Mouse (Mus musculus): ENCODE results near the gene Rag2.

The Rag2 gene

DNA sequence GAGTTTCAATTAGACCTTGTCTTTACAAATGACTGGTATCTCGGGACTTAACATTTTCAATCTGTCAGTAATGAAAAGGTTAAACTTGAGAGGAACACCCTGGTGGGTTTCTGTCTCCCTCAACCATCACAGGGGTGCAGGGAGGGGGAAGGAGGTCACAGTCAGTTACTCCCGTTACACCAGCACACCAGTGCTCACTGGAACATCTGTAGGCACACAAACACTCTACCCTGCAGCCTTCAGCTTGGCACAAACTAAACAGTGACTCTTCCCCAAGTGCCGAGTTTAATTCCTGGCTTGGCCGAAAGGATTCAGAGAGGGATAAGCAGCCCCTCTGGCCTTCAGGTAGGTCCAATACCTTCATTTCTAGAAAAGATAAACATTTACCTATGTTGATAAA, at the start of gene Rag2:
Rag2 (plus strand) TSS at position 193 of the 400 bp plus-strand sequence.
- DNase-seq (ENCODE audit: low read depth in 2 of 2, low spot score in 2 of 2) = no peak

DNA sequence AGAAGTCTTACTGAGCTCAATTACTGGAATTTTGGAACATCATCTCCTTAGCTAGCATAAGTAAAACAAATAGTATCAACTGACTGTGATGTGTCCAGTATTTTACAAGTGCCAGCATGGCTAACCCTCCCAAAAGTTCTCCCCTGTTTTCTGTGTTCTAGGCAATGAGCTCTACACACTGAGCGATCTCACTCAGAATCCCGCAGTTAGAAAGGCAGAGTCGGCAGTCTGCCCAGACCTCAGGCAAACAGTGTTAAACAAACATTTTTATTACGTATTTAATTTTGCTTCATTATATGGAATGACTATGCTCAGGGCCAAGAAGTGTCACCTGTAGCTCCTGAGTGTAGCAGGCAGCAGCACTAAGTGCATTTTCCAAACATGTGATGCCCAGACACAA, 47.3 kb upstream of the Rag2 start:
- no peak for DNase-seq (ENCODE audit: low read depth in 2 of 2, low spot score in 2 of 2)

- DNase-seq (ENCODE audit: low read depth in 2 of 2, low spot score in 2 of 2) = no peak
Observed at GRCm38 (mm10) chr2:101580027-101580426, 44.5 kb upstream of the Rag2 start.

- DNase-seq (ENCODE audit: low read depth in 2 of 2, low spot score in 2 of 2) = no peak
Observed at GRCm38 (mm10) chr2:101580428-101580827, 44.1 kb upstream of the Rag2 start.

- no peak for DNase-seq (ENCODE audit: low read depth in 2 of 2, low spot score in 2 of 2)
Observed at GRCm38 (mm10) chr2:101580977-101581376, 43.5 kb upstream of the Rag2 start.

GRCm38 (mm10) chr2:101581418-101581817, 43.1 kb upstream of the Rag2 start:
- no peak for DNase-seq (ENCODE audit: low read depth in 2 of 2, low spot score in 2 of 2)

DNA sequence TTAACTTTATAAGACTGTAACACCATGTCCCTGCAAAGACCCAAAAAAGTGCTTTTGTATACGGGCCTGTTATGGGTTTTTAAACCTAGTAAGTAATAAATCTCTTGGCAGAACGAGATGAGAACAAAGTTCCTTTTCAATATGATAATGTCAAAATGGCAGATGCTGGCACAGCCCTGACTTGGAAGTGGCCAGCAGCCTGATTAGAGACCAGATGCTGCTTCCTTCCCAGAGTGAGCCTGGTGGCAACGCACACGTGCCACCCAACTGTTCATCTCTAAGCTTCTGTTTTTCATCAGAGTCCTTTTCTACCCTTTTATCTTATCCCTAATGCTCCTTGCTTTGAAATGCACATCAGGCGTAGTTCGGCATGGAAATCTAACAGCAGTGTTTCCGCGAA, 33.2 kb upstream of the Rag2 start:
- no peak for DNase-seq (ENCODE audit: low read depth in 2 of 2, low spot score in 2 of 2)

DNA sequence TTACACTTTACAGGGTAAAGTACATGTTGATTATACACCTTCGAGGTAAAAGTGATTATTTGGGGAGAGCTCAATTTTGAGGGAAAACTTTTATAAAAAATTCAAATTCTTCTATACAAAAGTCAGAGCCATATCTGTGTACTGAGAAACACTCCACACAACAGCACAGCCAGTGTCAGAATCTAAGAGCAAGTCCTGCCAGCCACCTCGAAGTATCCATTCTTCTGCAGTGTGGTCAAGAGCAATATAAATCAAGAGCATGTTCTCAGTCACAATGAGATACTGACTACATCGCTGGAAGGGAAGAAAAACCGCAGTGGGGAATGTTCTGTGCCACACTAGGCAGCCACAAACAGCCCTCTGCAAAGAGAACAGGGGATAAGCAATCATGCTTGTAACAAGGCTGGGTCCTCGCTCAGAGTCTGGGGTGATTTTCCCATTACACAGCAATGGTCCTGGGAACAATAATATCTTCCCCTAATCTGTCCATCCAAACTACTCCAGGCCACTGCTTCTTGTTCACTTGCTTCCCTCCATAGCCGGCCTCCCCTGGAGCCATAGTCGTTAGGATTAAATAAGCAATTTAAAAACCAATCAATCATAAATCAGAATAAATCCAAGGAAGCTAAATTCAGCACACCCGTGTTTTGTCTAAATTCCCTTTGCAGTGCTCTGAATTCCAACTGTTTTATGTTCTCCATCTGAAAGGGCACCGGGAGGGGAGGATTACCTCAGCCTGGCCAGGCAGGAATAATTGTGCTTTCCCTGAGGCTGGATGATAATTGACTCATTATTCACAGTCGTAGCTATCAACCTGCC, 32.3 kb upstream of the Rag2 start:
- DNase-seq (ENCODE audit: low read depth in 2 of 2, low spot score in 2 of 2) = no peak

DNA sequence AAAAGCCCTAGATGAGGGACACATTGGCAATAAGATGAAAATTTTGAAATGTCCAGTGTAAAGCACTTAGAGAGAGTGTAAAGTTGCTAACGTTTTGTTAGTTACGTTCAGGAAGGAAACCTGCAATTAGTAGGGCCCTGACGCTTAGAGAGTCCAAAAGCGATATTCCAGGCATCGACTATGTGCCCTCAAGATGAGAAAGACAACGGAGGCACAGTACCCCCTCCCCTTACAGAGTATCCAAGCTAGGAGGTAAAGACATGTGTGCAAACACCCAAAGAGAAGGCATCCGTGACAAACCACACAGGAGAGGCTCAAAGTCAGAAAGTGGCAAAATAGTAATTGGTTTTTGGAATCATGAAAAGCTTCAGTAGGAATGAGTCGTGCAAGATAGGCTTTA, 31.6 kb upstream of the Rag2 start:
- no peak for DNase-seq (ENCODE audit: low read depth in 2 of 2, low spot score in 2 of 2)

DNA sequence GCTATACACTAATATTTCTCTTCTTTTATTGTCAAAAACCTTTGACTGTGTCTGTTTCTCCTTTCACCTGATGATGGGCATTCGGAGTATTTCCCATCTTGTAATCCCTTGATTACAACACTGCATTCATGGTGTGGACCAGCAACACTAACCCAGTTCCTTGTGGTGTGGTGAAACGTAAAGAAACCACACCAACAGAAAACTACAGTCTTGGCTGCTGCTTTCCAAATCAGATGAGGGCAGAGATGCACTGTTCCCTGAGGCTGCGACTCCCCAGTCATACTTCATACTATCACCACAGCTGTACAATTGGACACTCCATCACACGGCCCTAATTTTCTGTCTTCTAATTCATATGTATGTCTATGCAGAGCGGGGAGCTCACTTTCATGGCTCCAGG, 29.8 kb upstream of the Rag2 start:
- DNase-seq (ENCODE audit: low read depth in 2 of 2, low spot score in 2 of 2) = no peak

- no peak for DNase-seq (ENCODE audit: low read depth in 2 of 2, low spot score in 2 of 2)
Observed at GRCm38 (mm10) chr2:101597186-101597585, 27.3 kb upstream of the Rag2 start.

GRCm38 (mm10) chr2:101598190-101599181, 26.0 kb upstream of the Rag2 start:
- DNase-seq (ENCODE audit: low read depth in 2 of 2, low spot score in 2 of 2) = no peak

DNA sequence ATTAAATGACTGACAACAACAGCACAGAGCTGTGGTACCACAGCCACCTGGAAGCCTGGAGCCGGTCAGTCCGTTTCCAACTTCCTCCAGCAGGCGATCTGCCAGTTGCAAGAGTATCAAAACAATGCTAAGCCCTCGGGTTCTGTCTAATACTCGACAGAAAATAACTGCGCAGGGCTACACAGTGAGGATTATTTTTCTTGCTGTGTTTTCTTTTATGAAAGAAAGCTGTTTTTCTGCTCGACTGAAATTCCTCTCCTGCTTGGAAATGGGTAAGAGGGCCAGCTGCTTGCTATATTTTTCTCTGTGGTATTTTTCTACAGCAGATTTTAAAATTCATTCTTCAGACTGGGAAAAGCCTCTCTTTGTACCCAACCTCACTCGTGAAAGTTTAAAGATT, 23.8 kb upstream of the Rag2 start:
- no peak for DNase-seq (ENCODE audit: low read depth in 2 of 2, low spot score in 2 of 2)

GRCm38 (mm10) chr2:101603099-101603498, 21.4 kb upstream of the Rag2 start:
- no peak for DNase-seq (ENCODE audit: low read depth in 2 of 2, low spot score in 2 of 2)

DNA sequence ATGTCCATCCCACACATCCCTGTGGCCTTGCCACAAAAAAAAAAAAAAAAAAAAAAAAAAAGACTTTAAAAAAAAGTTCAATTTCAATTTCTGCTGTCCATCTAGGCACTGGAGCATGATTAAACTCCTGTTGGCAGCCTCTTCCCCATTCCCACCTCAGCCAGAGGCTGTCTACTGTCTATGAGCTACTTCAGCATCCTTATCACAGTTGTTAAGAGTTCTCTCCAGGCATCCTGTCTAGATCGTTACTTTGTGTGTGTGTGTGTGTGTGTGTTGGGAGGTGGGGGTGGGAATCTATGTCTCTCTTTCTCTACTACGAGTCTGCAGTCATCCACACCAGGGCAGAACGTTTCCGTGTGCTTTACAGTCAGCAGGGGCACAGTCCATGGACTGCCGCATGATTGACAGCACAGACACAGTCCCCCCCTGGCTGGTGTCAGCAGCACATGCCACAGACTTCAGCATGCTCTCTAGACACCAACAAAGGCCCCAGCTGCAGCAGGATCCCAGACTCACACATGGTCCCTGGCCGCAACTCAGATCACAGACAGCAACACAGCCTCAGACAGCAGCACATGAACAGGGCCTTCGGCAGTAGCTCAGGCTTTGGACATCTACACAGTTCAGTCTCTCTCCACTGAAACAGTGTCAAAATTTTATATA, 16.2 kb upstream of the Rag2 start:
- DNase-seq (ENCODE audit: low read depth in 2 of 2, low spot score in 2 of 2) = no peak

DNA sequence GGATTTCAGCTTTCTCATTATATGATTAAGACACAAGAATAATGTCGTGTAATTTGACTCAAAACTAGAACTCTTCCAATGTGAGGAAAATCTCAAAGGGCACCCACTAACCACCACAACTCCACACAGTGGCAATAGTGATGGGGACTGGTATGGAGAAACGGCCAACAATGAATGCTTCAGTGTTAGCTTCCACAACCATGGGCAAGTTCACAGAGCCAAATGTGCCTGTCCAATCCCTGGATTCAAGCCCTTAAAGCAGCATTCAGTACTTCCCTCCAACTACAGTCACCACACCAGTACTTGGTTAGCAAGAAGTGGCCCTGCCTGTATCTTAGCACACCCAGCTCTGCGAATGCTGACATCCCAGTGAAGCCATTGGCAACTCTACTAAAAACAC, 13.7 kb upstream of the Rag2 start:
- no peak for DNase-seq (ENCODE audit: low read depth in 2 of 2, low spot score in 2 of 2)

DNA sequence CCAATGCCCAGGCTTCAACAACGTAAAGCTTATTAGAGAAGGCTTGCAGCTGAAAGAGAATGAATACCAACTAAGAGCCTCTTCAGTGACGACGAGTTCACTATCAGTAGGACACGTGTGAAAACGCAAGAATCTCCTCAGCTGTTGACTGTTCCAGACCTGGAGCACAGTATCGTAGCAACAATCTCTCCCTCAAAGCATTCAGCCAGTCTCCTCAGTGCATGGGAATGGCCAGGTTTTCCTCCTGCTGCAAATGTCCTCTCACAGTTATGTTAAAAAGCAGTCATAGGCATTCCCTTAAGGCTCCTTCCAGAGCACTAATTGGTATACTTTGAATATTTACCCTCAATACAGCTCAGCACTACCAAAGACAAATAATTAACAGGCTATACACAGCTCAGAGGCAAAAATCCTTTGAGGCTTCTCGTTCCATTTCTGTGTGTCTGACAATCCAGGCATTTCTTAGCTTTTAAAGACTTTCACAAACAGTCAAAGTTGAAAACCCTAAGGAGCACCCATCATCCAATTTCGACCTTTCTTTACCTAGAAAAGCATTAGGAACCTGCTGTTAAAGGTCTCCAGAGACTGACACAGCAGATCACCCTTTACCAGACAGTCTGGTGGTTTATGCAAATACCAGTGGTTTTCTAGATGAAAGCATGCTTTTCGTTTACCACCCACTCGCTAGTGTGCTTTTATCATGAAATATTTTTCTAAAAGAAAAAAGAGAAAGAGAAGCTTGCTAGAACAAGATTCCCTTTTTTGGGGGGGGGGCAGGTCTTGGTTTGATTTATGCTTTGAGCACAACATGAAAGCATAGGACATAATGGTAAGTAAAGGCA, 8.8 kb upstream of the Rag2 start:
- peak in 1 of 2 experiments; percentile 14 for DNase-seq (ENCODE audit: low read depth in 2 of 2, low spot score in 2 of 2)

DNA sequence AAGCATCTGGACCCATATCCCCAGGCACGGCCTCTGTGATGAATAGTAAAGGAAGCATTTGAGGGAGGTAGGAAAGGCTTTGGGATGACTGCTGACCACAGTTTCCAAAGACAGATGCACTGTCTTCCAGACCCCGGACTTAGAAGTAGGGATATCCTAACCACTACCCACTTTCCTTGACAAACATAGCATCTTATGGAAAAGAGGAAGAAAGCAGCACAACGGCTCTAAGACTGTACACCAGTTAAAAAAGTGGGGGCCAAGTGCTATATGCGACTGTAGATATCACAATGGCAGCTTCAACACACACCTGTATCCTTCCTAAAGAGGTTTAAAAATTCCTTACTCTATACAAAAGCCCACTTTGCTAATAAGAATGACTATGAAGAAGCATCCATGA, 6.1 kb upstream of the Rag2 start:
- DNase-seq (ENCODE audit: low read depth in 2 of 2, low spot score in 2 of 2) = no peak

DNA sequence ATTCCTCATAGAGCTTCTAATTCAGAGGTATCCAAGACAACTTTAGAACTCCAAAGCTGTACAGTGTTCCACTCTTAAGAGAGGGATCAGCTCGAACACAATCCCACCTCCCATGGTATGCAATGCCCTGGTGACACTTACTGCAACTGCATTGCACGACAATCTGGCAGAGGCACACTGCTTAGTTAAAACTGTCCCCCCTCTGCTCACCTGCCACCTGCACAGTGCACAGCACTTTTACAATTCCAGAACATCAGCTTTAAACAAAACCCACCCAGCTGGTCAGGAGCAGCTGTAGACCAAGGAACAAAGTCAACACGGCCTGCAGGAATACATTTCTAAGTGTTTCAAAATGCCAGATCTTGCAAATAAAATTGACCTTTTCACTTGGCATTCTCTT, 3.6 kb upstream of the Rag2 start:
- DNase-seq (ENCODE audit: low read depth in 2 of 2, low spot score in 2 of 2) = no peak

DNA sequence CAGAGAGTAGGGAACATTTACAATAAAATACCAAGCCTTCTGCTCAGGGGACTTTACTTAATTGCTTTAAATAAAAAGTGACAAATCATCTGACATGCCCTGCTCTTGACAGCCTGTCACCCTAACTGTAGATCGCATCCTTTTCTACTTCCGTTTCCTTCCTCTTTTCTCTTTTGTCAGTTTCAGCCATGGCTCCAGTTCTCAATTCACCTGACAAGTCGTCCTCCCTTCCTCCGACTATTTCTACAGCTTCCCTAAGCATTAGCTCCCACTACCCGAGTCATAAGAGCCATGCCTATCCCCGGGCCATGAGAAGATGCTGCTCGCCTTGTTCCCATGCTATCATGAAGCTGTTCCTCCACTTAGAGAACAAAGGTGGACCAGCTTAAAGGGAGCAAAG, 2.9 kb upstream of the Rag2 start:
- no peak for DNase-seq (ENCODE audit: low read depth in 2 of 2, low spot score in 2 of 2)

DNA sequence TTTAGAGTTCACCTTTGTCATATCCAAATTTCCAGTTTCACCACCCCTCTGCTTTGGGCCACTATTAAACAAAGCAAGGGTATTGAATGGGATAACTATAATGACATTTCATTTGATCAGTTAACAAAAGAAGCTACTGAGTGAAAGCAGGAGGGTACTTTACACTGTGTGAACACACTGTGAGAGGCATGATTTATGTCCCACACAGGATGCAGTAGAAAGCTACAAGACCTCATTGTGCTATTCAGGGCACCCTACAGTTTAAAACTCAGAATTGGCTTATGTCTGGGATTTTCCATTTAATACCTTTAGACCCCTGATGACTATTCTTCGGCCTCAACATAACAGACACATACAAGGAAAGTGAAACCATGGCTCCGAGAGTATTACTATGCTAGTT, 1.5 kb upstream of the Rag2 start:
- DNase-seq (ENCODE audit: low read depth in 2 of 2, low spot score in 2 of 2) = no peak
